Mouse (Mus musculus): ENCODE measurements around the gene Htr1a. TPM values are rescaled to one million over a fixed set of nuclear protein-coding genes. Genes with fewer than 3 reads are reported as not detected.

Htr1a gene
- not detected in 2 replicates for polyA plus RNA-seq (2012; rRNA removed)

DNA sequence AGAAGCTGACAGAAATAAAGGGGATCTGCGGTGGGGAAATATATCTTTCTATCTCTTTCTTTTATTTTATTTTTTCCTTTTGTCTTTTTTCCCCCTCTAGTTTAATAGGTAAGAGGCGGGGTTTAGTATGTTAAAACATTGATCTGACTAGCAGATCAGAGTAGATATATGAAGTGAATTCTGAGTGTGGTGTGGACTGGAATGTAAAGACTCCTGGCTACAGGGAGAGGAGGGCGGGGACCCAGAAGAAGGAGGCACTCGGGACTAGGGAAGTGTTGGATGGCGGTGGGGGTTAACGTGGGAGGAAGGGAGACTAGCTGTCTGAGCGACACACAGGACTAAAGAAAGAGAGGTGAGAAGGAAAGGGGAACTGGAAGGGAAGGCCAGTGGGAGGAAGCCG lies at the start of gene Htr1a:
Gene Htr1a (plus strand): TSS at position 301 of the 400 bp plus-strand sequence.

Other genes with a start within 250 kb of the Htr1a start
- gene Rnf180, start 148.8 kb upstream of the Htr1a start, polyA plus RNA-seq (2012; rRNA removed) = 0.31 and 0.32 TPM in 2 replicates

All from liver, embryonic 14 days (tissue).